8 mouse cellular contexts compared by ENCODE assay signal in the genomic region with DNA sequence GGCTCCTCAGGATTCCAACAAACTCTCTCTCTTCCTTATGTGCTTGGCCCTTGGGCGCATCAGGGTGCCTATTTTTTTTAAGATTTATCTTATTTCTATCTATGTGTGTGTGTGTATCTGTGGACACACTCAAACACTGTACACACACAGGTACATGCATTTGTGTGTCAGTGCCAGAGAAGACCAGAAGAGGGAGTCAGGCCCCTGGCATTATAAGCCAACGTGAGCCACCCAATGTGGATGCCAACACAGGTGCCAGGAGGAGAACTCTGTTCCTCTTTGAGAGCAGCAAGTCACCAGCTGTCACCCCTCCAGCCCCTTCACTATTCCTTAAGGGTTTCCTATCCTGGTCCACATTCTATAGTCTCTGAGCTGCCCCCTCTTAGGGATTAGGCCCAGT. TPM values are rescaled to one million over a fixed set of nuclear protein-coding genes. Genes with fewer than 3 reads are reported as not detected.
DNase-seq lines count a peak whose midpoint lies in the region; ATAC-seq and TF ChIP-seq lines count a peak whose summit lies in the region.

No protein-coding gene starts in this region.

- H3K9me3 ChIP-seq in heart, embryonic 15.5 days (replicated peaks), result no peaks in the 10 kb centered on the region
- H3K9me3 ChIP-seq in E14TG2a.4 (ENCODE audit: low read length), result no peaks in the 10 kb centered on the region
- no peaks in the 10 kb centered on the region for H3K9me3 ChIP-seq in forebrain, embryonic 10.5 days

- H3K27me3 ChIP-seq in heart, embryonic 15.5 days, result no peaks in the 10 kb centered on the region
- H3K27me3 ChIP-seq in E14TG2a.4 (ENCODE audit: insufficient read depth, low read length) (peaks cover 36% of the 10 kb centered on the region), myocyte (ENCODE audit: control insufficient read depth, insufficient read depth, insufficient read length) (peaks cover 5% of the 10 kb centered on the region)
- H3K27me3 ChIP-seq in forebrain, embryonic 10.5 days (ENCODE audit: poor library complexity, severe bottlenecking), result 0 out of 2 replicates have a peak, but pooled peaks cover 2% of the 10 kb centered on the region

- no peak overlapping the region for H3ac ChIP-seq in myocyte (ENCODE audit: control insufficient read depth, insufficient read length)

- DNase-seq in heart, postnatal 25 days (ENCODE audit: low spot score), result no peak
- no peak for DNase-seq in c-Kit-positive CD71-positive TER-119-positive erythroid progenitor cells, embryonic 14.5 days (ENCODE audit: low spot score)
- DNase-seq in forebrain, embryonic 10.5 days (ENCODE audit: extremely low spot score, low spot score), result no peak
- no peak for DNase-seq in cerebellum, adult 11 months

- peaks cover 36% of the 10 kb centered on the region for H3K4me1 ChIP-seq in heart, embryonic 15.5 days (replicated peaks)
- H3K4me1 ChIP-seq in E14TG2a.4 (replicated peaks; ENCODE audit: low read depth, low read length), result peaks cover 15% of the 10 kb centered on the region
- peaks cover 32% of the 10 kb centered on the region for H3K4me1 ChIP-seq in forebrain, embryonic 10.5 days

- 61% methylated on average over 2 of the region's 2 CpGs for WGBS in heart, embryonic 15.5 days
- WGBS in forebrain, embryonic 10.5 days, result 73% methylated on average over 2 of the region's 2 CpGs

- ATAC-seq in heart, embryonic 15.5 days (replicated peaks; ENCODE audit: insufficient number of reproducible peaks, insufficient read depth, low FRiP score, low read depth), result no peak
- peak; percentile 58 for ATAC-seq in inflammation-experienced regulatory T-cells, adult 6 months

- intact Hi-C loops in heart, postnatal 25 days (cut with DNase I), result loop anchor here (5.0 kb wide), 1 partner anchor 128 kb away; the partner anchor contains the start of gene Rassf5

- no peak overlapping the region for H3K4me3 ChIP-seq in heart, embryonic 15.5 days
- no peak overlapping the region for H3K4me3 ChIP-seq in E14TG2a.4 (replicated peaks; ENCODE audit: low read length)
- H3K4me3 ChIP-seq in myocyte, result no peak overlapping the region
- H3K4me3 ChIP-seq in forebrain, embryonic 10.5 days, result no peak overlapping the region

- peak; percentile 22; the same call in 1 of the 2 replicates for TF ChIP-seq CTCF in E14TG2a.4 (conservative IDR thresholded peaks at IDR 0.05; ENCODE audit: low read length)

- H3K4me2 ChIP-seq in heart, embryonic 15.5 days, result no peak overlapping the region
- peak overlapping the region; percentile 53 for H3K4me2 ChIP-seq in myocyte (ENCODE audit: low read depth)

- no peaks in the 10 kb centered on the region for H3K79me2 ChIP-seq in myocyte (ENCODE audit: control insufficient read depth, insufficient read depth)

- TF ChIP-seq POLR2A in myocyte (IDR thresholded peaks at IDR 0.05; ENCODE audit: insufficient read length, low read depth), result no peak

- H3K27ac ChIP-seq in heart, embryonic 15.5 days, result peak overlapping the region; percentile 39; the same call in 1 of the 2 replicates
- no peak overlapping the region for H3K27ac ChIP-seq in forebrain, embryonic 10.5 days

- H3K9ac ChIP-seq in heart, embryonic 15.5 days, result no peak overlapping the region

- H3K36me3 ChIP-seq in heart, embryonic 15.5 days, result no peaks in the 10 kb centered on the region
- no peaks in the 10 kb centered on the region for H3K36me3 ChIP-seq in E14TG2a.4 (ENCODE audit: insufficient read depth, low read length)
- H3K36me3 ChIP-seq in myocyte (ENCODE audit: control insufficient read depth, insufficient read depth), result no peaks in the 10 kb centered on the region
- H3K36me3 ChIP-seq in forebrain, embryonic 10.5 days (replicated peaks), result no peaks in the 10 kb centered on the region

TF ChIP-seq in myocyte, 11 proteins besides CTCF, POLR2A, EP300 and RAD21:
- TF ChIP-seq POLR2AphosphoS2 (IDR thresholded peaks at IDR 0.05; ENCODE audit: insufficient read length, low read depth), result no peak
- TF ChIP-seq CEBPB (IDR thresholded peaks at IDR 0.05; ENCODE audit: insufficient read depth, poor library complexity, severe bottlenecking), result no peak
- no peak for TF ChIP-seq USF1 (IDR thresholded peaks at IDR 0.05; ENCODE audit: low read depth)

RNA-seq across cellular contexts. Expression of gene Dyrk3, which starts 19.1 kb away (rescaled TPM):
- 1.7 and 2.5 TPM in 2 replicates for polyA plus RNA-seq in heart, embryonic 15.5 days (2015; fragmentation: Nextera tagmentation; extraction: Ambion mirVana)
- under 1 TPM; 0.25 to 0.29 TPM for total RNA-seq in heart, postnatal 25 days (2021)
- polyA plus RNA-seq in inflammation-experienced regulatory T-cells, adult 6 months (2017; shearing (Covaris generic)), result under 1 TPM in 1 of 3 experiments, not detected in 2; 0.26 TPM
- polyA plus RNA-seq in myocyte (2012; fragmentation: generic; extraction: Trizol), result 2.7 TPM
- 13.3 and 15.5 TPM in 2 replicates for polyA plus RNA-seq in forebrain, embryonic 10.5 days (2016; fragmentation: Nextera tagmentation; extraction: Ambion mirVana)

RNA-seq across cellular contexts. Expression of gene Mapkapk2, which starts 21.4 kb away (rescaled TPM):
- 57.5 and 69.4 TPM in 2 replicates for polyA plus RNA-seq in heart, embryonic 15.5 days (2015; fragmentation: Nextera tagmentation; extraction: Ambion mirVana)
- total RNA-seq in heart, postnatal 25 days (2021), result 100 to 1,000 TPM; 264 to 283 TPM
- 10 to 100 TPM in 1 of 3 experiments, 1 to 10 TPM in 2; 9.0 to 11.8 (median 9.8) TPM for polyA plus RNA-seq in inflammation-experienced regulatory T-cells, adult 6 months (2017; shearing (Covaris generic))
- 123 TPM for polyA plus RNA-seq in myocyte (2012; fragmentation: generic; extraction: Trizol)
- 41.1 and 41.3 TPM in 2 replicates for polyA plus RNA-seq in forebrain, embryonic 10.5 days (2016; fragmentation: Nextera tagmentation; extraction: Ambion mirVana)

RNA-seq across cellular contexts. Expression of gene Eif2d, which starts 34.0 kb away (rescaled TPM):
- 41.2 and 47.9 TPM in 2 replicates for polyA plus RNA-seq in heart, embryonic 15.5 days (2015; fragmentation: Nextera tagmentation; extraction: Ambion mirVana)
- 10 to 100 TPM; 36.5 to 36.6 TPM for total RNA-seq in heart, postnatal 25 days (2021)
- polyA plus RNA-seq in inflammation-experienced regulatory T-cells, adult 6 months (2017; shearing (Covaris generic)), result 10 to 100 TPM; 53.4 to 71.7 (median 60.8) TPM
- 32.6 TPM for polyA plus RNA-seq in myocyte (2012; fragmentation: generic; extraction: Trizol)
- polyA plus RNA-seq in forebrain, embryonic 10.5 days (2016; fragmentation: Nextera tagmentation; extraction: Ambion mirVana), result 66.9 and 70.2 TPM in 2 replicates
